In the genomic region with DNA sequence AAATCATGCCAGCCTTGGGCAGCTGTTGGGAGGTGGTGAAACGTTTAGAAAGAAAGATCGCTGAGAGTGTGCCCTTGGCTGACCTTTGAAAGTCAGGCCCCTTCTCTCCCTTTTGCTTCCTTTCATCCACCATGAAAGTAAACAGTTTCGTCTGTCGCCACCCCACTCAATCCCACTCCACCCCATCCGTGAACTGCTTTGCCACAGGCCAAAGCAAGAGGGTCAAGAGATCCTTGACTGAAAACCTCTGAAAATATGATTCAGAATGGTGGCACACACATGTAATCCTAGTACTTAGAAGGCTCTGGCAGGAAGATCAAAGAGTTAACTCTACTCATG, we compare ENCODE assay signal across 8 mouse cellular contexts. TPM values are rescaled to one million over a fixed set of nuclear protein-coding genes. Genes with fewer than 3 reads are reported as not detected.
A peak's percentile ranks its signal among the peaks of the same experiment; 100 is the strongest.
DNase-seq lines count a peak whose midpoint lies in the region; ATAC-seq and TF ChIP-seq lines count a peak whose summit lies in the region.

No protein-coding gene starts in this region.

- H3K4me3 ChIP-seq in heart, embryonic 13.5 days, result peak overlapping the region; percentile 73
- peak overlapping the region; percentile 50 for H3K4me3 ChIP-seq in hindbrain, embryonic 16.5 days (ENCODE audit: low read length)
- H3K4me3 ChIP-seq in macrophage (ENCODE audit: inconsistent target), result peak overlapping the region; percentile 66

- H3K79me2 ChIP-seq in macrophage (ENCODE audit: inconsistent target), result peaks cover 45% of the 10 kb centered on the region

- in situ Hi-C loops in Patski (cut with MboI; ENCODE audit: low pct_unique_long_range_greater_than_20kb), result no loop called here

- CTCF ChIA-PET in Patski (lab: Charles Lee), result no interaction called here

- peak overlapping the region; percentile 86 for H3K9ac ChIP-seq in heart, embryonic 13.5 days
- H3K9ac ChIP-seq in hindbrain, embryonic 16.5 days (ENCODE audit: low read depth, low read length), result peak overlapping the region; percentile 61

- TF ChIP-seq CTCF in Patski (IDR thresholded peaks at IDR 0.05), result no peak

- no peaks in the 10 kb centered on the region for H3K9me3 ChIP-seq in heart, embryonic 13.5 days
- H3K9me3 ChIP-seq in hindbrain, embryonic 16.5 days (ENCODE audit: control insufficient read depth, low read length), result no peaks in the 10 kb centered on the region

- WGBS in heart, embryonic 13.5 days, result 29% methylated on average over 5 of the region's 5 CpGs
- 17% methylated on average over 5 of the region's 5 CpGs for WGBS in hindbrain, embryonic 16.5 days
- WGBS in macrophage (ENCODE audit: missing documents), result 22% methylated on average over 5 of the region's 5 CpGs

- peak overlapping the region; percentile 79 for H3K4me2 ChIP-seq in heart, embryonic 13.5 days
- H3K4me2 ChIP-seq in hindbrain, embryonic 16.5 days (ENCODE audit: low read length), result peak overlapping the region; percentile 57

- POLR2A ChIA-PET in Patski (lab: Charles Lee), result interaction anchor here (0.7 kb wide), 1 partner anchor 25 kb away, joined by 3 read pairs; no protein-coding TSS in a partner anchor

- H3K4me1 ChIP-seq in heart, embryonic 13.5 days, result 0 out of 2 replicates have a peak, but pooled peaks cover 4% of the 10 kb centered on the region
- no peaks in the 10 kb centered on the region for H3K4me1 ChIP-seq in hindbrain, embryonic 16.5 days (ENCODE audit: control insufficient read depth, insufficient read depth, low read depth, low read length)

- ATAC-seq in heart, embryonic 13.5 days (ENCODE audit: extremely low read depth, insufficient number of reproducible peaks, low FRiP score, low TSS enrichment), result no peak
- ATAC-seq in Patski, result peak; percentile 13
- ATAC-seq in hindbrain, embryonic 16.5 days, result no peak; the same call in 1 of the 2 replicates

- H3K27me3 ChIP-seq in heart, embryonic 13.5 days (replicated peaks), result no peaks in the 10 kb centered on the region
- H3K27me3 ChIP-seq in Patski, result no peaks in the 10 kb centered on the region
- H3K27me3 ChIP-seq in hindbrain, embryonic 16.5 days (replicated peaks; ENCODE audit: control insufficient read depth, insufficient read depth, low read length), result no peaks in the 10 kb centered on the region

- peaks cover 19% of the 10 kb centered on the region for H3K36me3 ChIP-seq in heart, embryonic 13.5 days
- H3K36me3 ChIP-seq in hindbrain, embryonic 16.5 days (ENCODE audit: control insufficient read depth, insufficient read depth, low read length), result no peaks in the 10 kb centered on the region
- H3K36me3 ChIP-seq in macrophage (ENCODE audit: inconsistent target), result peaks cover 14% of the 10 kb centered on the region; the same call in 1 of the 2 replicates

- peak overlapping the region; percentile 79 for H3K27ac ChIP-seq in heart, embryonic 13.5 days (replicated peaks)
- peak overlapping the region; percentile 60 for H3K27ac ChIP-seq in hindbrain, embryonic 16.5 days (ENCODE audit: low read depth, low read length)
- peak overlapping the region; percentile 92 for H3K27ac ChIP-seq in macrophage

- no peak for DNase-seq in heart, adult 18-20 months
- DNase-seq in Patski (ENCODE audit: low read depth, low spot score), result no peak
- no peak for DNase-seq in adrenal gland, postnatal 10 days
- DNase-seq in urinary bladder, adult 18-20 months (ENCODE audit: low spot score in 2 of 2), result no peak
- no peak for DNase-seq in gastrocnemius, postnatal 25 days

RNA-seq across cellular contexts. Expression of a gene that starts 0.4 kb away (rescaled TPM):
- 4.5 and 5.1 TPM in 2 replicates for polyA plus RNA-seq in heart, embryonic 13.5 days (2015; fragmentation: Nextera tagmentation; extraction: Ambion mirVana)
- total RNA-seq in heart, adult 18-20 months (2021), result 10 to 100 TPM; 10.4 to 11.6 TPM
- polyA plus RNA-seq in Patski (2021), result 19.6 TPM
- 2.9 and 3.3 TPM in 2 replicates for polyA plus RNA-seq in hindbrain, embryonic 16.5 days (2015; fragmentation: Nextera tagmentation; extraction: Ambion mirVana)
- 100 to 1,000 TPM in 25 of 26 experiments, 10 to 100 TPM in 1; 88.0 to 637 (median 395) TPM for total RNA-seq in macrophage (2018; cell fraction: chromatin; rRNA removed)
- total RNA-seq in macrophage (2018; cell fraction: cytosol; rRNA removed), result 100 to 1,000 TPM in 21 of 26 experiments, 10 to 100 TPM in 5; 72.3 to 155 (median 121) TPM
- total RNA-seq in macrophage (2018; cell fraction: nucleus; rRNA removed), result 100 to 1,000 TPM in 24 of 26 experiments, 10 to 100 TPM in 2; 66.3 to 383 (median 272) TPM
- polyA plus RNA-seq in macrophage (2018), result 54.3 to 116 TPM (median 85.4 TPM) in 3 replicates
- total RNA-seq in adrenal gland, postnatal 10 days (2021), result 10 to 100 TPM; 18.8 to 26.2 TPM
- 10 to 100 TPM in 1 of 2 experiments, 1 to 10 TPM in 1; 8.3 to 10.2 TPM for total RNA-seq in gastrocnemius, postnatal 25 days (2021)

RNA-seq across cellular contexts. Expression of a gene that starts 26.5 kb away (rescaled TPM):
- polyA plus RNA-seq in heart, embryonic 13.5 days (2015; fragmentation: Nextera tagmentation; extraction: Ambion mirVana), result 0.10 and 0.45 TPM in 2 replicates
- total RNA-seq in heart, adult 18-20 months (2021), result 10 to 100 TPM; 17.0 to 21.9 TPM
- polyA plus RNA-seq in Patski (2021) (0.44 TPM), macrophage (2018) (0.10 to 0.34 TPM in 2 of 3 replicates, not detected in the other)
- 4.2 and 4.3 TPM in 2 replicates for polyA plus RNA-seq in hindbrain, embryonic 16.5 days (2015; fragmentation: Nextera tagmentation; extraction: Ambion mirVana)
- 1 to 10 TPM in 2 of 26 experiments, under 1 TPM in 15, not detected in 9; 0.13 to 1.2 (median 0.41) TPM for total RNA-seq in macrophage (2018; cell fraction: chromatin; rRNA removed)
- under 1 TPM in 23 of 26 experiments, not detected in 3; 0.03 to 0.32 (median 0.09) TPM for total RNA-seq in macrophage (2018; cell fraction: cytosol; rRNA removed)
- 1 to 10 TPM in 1 of 26 experiments, under 1 TPM in 20, not detected in 5; 0.09 to 2.2 (median 0.29) TPM for total RNA-seq in macrophage (2018; cell fraction: nucleus; rRNA removed)
- 1 to 10 TPM; 2.1 to 7.9 TPM for total RNA-seq in adrenal gland, postnatal 10 days (2021)
- 100 to 1,000 TPM in 1 of 2 experiments, 10 to 100 TPM in 1; 97.0 to 105 TPM for total RNA-seq in gastrocnemius, postnatal 25 days (2021)

RNA-seq across cellular contexts. Expression of a gene that starts 53.9 kb away (rescaled TPM):
- 112 and 131 TPM in 2 replicates for polyA plus RNA-seq in heart, embryonic 13.5 days (2015; fragmentation: Nextera tagmentation; extraction: Ambion mirVana)
- total RNA-seq in heart, adult 18-20 months (2021), result 10 to 100 TPM; 70.2 to 74.5 TPM
- polyA plus RNA-seq in Patski (2021), result 54.3 TPM
- 110 and 111 TPM in 2 replicates for polyA plus RNA-seq in hindbrain, embryonic 16.5 days (2015; fragmentation: Nextera tagmentation; extraction: Ambion mirVana)
- 10 to 100 TPM in 24 of 26 experiments, 1 to 10 TPM in 2; 7.4 to 46.8 (median 26.2) TPM for total RNA-seq in macrophage (2018; cell fraction: chromatin; rRNA removed)
- total RNA-seq in macrophage (2018; cell fraction: cytosol; rRNA removed), result 10 to 100 TPM; 30.9 to 54.7 (median 37.9) TPM
- total RNA-seq in macrophage (2018; cell fraction: nucleus; rRNA removed), result 10 to 100 TPM in 24 of 26 experiments, 1 to 10 TPM in 2; 9.4 to 31.7 (median 18.9) TPM
- polyA plus RNA-seq in macrophage (2018), result 56.9 to 68.6 TPM (median 67.4 TPM) in 3 replicates
- total RNA-seq in adrenal gland, postnatal 10 days (2021), result 10 to 100 TPM; 62.7 to 76.7 TPM
- total RNA-seq in gastrocnemius, postnatal 25 days (2021), result 10 to 100 TPM; 40.1 to 41.8 TPM

RNA-seq across cellular contexts. Expression of a gene that starts 54.0 kb away (rescaled TPM):
- polyA plus RNA-seq in heart, embryonic 13.5 days (2015; fragmentation: Nextera tagmentation; extraction: Ambion mirVana), result 148 TPM in 2 replicates
- total RNA-seq in heart, adult 18-20 months (2021), result 10 to 100 TPM; 27.0 to 31.7 TPM
- polyA plus RNA-seq in Patski (2021) (115 TPM), macrophage (2018) (33.4 to 83.1 TPM (median 37.9 TPM) in 3 replicates)
- polyA plus RNA-seq in hindbrain, embryonic 16.5 days (2015; fragmentation: Nextera tagmentation; extraction: Ambion mirVana), result 158 and 167 TPM in 2 replicates
- 10 to 100 TPM in 1 of 26 experiments, 1 to 10 TPM in 25; 1.3 to 13.7 (median 4.0) TPM for total RNA-seq in macrophage (2018; cell fraction: chromatin; rRNA removed)
- total RNA-seq in macrophage (2018; cell fraction: cytosol; rRNA removed), result 10 to 100 TPM; 14.0 to 29.3 (median 21.1) TPM
- 10 to 100 TPM in 5 of 26 experiments, 1 to 10 TPM in 21; 3.2 to 20.0 (median 6.8) TPM for total RNA-seq in macrophage (2018; cell fraction: nucleus; rRNA removed)
- 10 to 100 TPM; 69.9 to 71.6 TPM for total RNA-seq in adrenal gland, postnatal 10 days (2021)
- total RNA-seq in gastrocnemius, postnatal 25 days (2021), result 10 to 100 TPM; 23.7 to 24.8 TPM

RNA-seq across cellular contexts. Expression of a gene that starts 59.9 kb away (rescaled TPM):
- polyA plus RNA-seq in heart, embryonic 13.5 days (2015; fragmentation: Nextera tagmentation; extraction: Ambion mirVana), result 34.9 and 38.2 TPM in 2 replicates
- total RNA-seq in heart, adult 18-20 months (2021), result 10 to 100 TPM; 20.5 to 25.8 TPM
- 71.0 TPM for polyA plus RNA-seq in Patski (2021)
- 104 and 113 TPM in 2 replicates for polyA plus RNA-seq in hindbrain, embryonic 16.5 days (2015; fragmentation: Nextera tagmentation; extraction: Ambion mirVana)
- 100 to 1,000 TPM in 24 of 26 experiments, 10 to 100 TPM in 2; 81.0 to 269 (median 166) TPM for total RNA-seq in macrophage (2018; cell fraction: chromatin; rRNA removed)
- total RNA-seq in macrophage (2018; cell fraction: cytosol; rRNA removed), result 100 to 1,000 TPM in 17 of 26 experiments, 10 to 100 TPM in 9; 54.4 to 124 (median 104) TPM
- total RNA-seq in macrophage (2018; cell fraction: nucleus; rRNA removed), result 100 to 1,000 TPM; 107 to 285 (median 147) TPM
- polyA plus RNA-seq in macrophage (2018), result 52.7 to 128 TPM (median 76.1 TPM) in 3 replicates
- total RNA-seq in adrenal gland, postnatal 10 days (2021), result 10 to 100 TPM; 41.0 to 46.3 TPM
- 10 to 100 TPM; 12.9 to 14.6 TPM for total RNA-seq in gastrocnemius, postnatal 25 days (2021)
